Mouse (Mus musculus) kidney, postnatal 25 days (tissue): ENCODE measurements around the gene Uqcc3.
"Not testable (repeated sequence)": the region's sequence is repeated elsewhere in the genome, so short reads cannot be mapped to it uniquely, and the experiment has no call there.

Experiments used
- DNase-seq, 2 experiments: peaks; one replicate each; pipeline ENCODE4 v3.0.0; 2021; ENCODE audit warnings: mixed read lengths in 2 of 2

The Uqcc3 gene

DNA sequence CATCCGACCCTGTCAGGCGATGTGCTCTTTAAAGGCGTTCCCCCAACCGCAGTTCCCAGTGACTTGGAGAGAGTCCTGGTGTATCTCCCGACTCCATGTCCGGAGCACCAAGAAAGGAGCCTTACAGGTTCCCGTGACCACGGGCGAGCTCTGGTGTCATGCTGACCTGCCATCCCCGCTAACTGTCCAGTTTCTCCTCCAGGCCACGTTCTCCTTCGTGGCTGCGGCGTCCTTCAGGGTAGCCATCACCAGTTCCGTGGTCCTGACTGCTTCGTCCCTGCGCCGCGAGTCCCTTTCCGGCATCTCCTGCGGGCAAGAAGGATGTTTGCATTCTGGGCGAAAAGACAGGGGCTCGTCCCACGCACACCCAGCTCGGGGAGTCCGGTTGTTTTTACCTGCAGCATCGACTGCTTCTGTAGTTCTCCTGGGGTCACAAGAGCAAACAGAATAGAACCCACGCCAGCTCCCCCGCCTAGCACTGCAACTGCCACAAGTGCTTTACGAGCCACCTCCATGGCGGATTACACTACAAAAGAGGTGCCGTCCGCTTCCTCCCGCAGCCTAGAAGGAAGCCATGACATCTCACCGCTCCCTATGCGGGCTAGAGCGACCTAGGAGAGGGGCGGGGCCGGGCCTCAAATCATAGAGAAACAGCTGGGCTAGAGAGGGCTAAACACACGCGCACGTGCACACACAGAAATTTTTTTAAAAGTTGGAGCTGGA is at the start of gene Uqcc3:
TSS of gene Uqcc3 (minus strand) at position 613 of the 723 bp plus-strand sequence.
- peak; percentile 93 to 95 for DNase-seq

DNA sequence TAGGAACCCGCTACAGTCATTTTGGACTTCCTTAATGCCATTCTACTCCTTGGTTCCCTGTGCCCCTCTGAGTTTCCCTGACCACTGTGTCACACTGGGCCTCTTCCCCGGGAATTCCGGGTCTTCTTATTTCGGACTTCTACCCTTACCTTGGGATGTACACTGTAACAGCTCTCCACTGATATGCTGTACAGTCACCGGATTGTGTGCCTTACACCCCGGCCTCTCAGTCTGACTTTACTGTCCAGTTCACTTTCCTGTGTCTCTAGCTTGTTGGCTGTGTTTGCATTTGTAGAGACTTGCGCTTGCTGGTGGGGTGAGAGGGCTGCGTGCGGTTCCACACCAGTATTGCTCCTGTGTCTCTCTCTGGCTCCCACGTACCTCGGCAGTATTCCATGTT is 49.4 kb upstream of the Uqcc3 start:
- no peak for DNase-seq

- DNase-seq = peak; percentile 94 to 95
These were observed 48.7 kb upstream of the Uqcc3 start, which contains the start of the genes Rom1 and Eml3 for GRCm38 (mm10) chr19:8929224-8930088. Gene Rom1, minus strand, starts transcription at chr19:8929356. Gene Eml3, plus strand, starts transcription at chr19:8929552.

DNA sequence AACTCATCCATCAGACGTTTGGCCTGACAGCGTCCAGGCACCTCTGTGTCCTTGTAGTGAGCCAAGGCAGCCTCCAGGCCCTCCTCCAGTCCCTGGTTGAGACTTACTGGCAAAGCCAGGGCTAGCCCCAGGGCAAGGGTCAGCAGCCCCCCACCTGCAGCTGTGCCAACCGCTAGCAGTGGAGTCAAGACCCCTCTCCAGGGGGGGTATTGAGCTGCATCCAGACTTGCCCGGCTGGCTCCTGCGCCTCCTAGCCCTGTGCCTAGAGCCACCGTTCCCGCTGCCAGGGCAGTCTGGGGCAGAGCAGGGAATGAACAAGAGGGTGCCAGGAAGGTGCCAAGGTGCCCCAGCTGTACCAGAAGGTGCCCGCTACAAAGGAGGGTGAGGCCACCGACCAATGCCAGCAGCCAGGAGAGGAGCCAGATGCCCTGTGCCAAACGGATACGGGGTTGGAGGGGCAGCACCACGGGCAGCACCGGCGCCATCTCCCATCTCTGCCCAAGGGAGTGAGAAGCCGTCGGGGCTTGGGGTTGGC is 48.0 kb upstream of the Uqcc3 start:
- DNase-seq = no peak

DNA sequence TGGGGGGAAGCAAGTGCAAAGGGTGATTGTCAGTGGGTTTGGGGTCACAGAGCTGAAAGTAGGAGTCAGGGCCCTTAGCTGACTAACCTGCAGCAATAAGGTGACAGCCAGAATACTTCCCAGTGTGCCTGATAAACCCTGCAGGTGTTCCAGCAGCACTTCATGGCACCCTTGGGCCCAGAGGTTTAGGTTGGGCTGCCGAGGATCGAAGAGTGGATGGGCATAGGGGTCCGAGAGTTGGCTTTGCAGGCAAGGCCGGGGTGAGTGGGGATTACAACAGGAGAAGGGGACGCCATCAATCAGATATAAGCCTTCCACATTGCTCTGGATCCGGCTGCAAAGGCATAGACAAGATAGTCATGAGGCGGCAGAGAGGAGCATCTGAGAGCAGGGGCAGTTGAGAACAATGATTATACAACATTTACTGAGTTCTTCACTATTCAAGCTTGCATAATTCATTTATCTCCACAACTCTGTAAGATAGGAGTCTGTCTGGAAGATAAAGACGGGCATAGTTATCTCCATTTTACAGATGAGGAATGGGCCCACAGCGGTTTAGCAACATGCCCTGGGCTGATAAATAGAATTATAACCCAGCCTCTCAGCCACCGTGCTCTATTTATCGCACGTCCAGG is 47.3 kb upstream of the Uqcc3 start:
- DNase-seq = no peak

DNA sequence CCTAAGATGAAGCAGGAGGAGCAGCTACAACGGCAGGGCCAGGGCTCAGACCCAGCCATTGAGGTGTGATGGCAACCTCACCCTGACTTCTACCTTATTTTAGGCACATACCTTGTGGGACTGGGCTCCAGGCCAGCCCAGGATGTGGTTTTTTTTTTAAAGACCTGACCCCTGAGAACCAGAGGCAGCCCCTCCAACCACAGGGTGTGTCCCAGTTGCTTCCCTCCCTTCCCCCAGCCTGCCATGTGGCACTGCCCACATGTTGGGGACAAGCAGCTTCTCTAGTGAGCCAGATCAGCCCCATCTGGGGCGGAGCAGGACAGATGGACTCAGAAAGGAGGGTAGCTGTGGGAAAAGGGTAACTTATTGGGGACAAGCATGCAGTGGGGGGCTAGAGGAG is 46.0 kb upstream of the Uqcc3 start:
- DNase-seq = no peak

DNA sequence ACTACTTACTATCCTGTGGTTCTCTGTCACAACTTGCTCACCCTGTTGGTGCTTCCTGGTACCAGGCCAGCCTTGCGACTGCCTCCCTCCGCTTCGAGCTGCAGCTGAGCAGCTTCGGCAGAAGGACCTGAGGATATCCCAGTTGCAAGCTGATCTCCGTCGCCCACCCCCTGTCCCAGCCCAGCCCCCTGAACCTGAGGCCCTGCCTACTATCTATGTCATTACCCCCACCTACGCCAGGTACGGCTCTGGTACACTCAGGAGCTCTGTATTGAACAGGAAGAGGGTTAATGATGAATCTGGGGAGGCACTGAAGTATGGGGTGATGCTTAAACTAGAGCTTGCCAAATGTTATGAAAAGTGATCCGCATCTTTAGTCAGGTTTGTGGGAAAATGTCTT is 41.0 kb upstream of the Uqcc3 start:
- DNase-seq = no peak

DNA sequence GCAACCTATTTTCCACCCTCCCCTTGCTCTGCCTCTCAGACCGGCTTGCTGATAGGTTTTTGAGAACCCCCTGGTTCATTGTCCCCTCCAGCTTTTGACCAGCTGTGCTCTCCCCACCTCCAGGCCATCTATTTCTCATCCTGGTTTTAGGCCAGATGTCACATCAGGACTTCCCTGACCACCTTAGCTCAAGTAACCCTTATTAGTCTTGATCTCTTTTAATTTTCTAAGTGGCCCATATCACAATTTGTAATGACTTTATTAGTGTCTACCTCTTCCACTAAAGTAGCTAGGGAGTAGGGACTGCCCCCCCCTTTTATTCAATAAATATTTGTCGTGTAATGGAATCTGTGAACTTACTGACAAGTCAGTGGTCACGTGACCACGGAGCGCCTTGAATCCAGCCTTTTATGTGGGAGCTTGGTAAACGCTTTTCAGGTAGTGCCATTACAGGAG is 40.1 kb upstream of the Uqcc3 start:
- DNase-seq = peak; percentile 66 to 69

DNA sequence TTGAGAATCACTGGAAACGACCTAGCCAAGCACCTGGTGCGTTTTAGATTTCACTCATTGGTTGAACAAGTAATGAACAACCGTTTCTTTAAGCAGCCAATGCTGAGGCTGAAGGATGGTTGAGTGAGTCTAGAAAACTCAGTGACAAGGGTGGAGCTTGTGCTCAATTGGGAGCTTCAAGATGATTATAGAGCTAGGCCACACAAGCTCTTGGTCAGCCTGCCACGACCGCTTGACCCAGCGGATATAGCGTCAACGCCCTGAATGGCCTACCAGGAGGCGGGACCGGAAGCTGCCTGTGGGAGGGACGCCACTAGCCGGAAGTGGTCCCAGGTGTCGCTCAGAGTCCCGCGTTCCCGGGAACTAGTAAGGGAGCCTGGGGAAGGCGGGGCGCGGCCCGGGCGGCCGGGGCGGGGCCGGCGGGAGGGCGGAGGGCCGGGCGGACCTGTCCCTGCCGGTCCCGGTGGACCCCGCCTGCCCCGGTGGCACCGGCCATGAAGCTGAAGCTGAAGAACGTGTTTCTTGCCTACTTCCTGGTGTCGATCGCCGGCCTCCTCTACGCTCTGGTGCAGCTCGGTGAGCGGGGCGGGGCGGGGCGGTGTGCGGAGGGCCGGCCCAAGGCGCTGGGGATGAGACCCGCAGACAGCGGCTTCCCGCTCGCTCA is 39.5 kb upstream of the Uqcc3 start, which contains the start of gene B3gat3:
TSS of gene B3gat3 (plus strand) at position 302 of the 664 bp plus-strand sequence.
- DNase-seq = peak; percentile 96 to 98

GRCm38 (mm10) chr19:8919684-8920072 is 39.0 kb upstream of the Uqcc3 start:
- DNase-seq = no peak

GRCm38 (mm10) chr19:8919000-8919399 is 38.3 kb upstream of the Uqcc3 start:
- DNase-seq = no peak

- no peak for DNase-seq
These were observed 33.5 kb upstream of the Uqcc3 start for GRCm38 (mm10) chr19:8914212-8914611.

DNA sequence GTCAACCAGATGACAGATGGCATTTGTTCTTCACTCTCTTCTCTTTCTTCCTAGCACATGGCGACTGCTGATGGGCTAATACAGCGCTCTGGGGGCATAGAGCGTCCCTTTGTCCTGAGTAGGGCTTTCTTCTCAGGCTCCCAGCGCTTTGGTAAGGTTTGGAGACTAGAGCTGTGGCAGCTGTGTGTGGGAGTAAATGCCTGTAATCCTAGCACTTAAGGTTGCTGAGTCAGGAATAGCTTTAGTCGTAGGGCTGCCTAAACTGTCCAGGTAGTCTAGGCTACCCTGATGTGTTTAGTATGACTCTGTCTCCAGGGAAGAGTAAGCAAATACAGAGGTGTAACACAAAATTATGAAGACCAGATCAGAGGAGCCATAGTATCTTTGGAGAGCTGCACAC is 31.1 kb upstream of the Uqcc3 start:
- DNase-seq = no peak

GRCm38 (mm10) chr19:8908531-8908930 is 27.8 kb upstream of the Uqcc3 start:
- no peak for DNase-seq

DNA sequence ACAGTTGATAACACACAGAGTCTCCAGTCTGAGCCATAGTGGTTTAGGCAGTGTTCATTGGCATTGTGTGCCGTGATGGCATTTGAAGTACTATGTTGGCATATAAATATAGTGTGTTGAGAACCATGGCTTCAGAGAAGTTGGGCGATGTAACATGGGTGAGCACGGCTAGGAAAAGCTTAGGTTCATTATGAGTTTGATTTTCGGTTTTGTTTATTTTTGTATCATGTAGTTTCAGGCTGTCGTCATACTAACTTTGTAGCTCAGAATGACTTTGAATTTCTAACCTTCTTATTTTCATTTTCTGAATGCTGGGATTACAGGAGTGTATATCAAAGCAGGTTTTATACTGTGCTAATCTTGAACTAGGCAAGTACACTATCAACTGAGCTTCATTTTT is 22.7 kb upstream of the Uqcc3 start:
- no peak for DNase-seq

DNA sequence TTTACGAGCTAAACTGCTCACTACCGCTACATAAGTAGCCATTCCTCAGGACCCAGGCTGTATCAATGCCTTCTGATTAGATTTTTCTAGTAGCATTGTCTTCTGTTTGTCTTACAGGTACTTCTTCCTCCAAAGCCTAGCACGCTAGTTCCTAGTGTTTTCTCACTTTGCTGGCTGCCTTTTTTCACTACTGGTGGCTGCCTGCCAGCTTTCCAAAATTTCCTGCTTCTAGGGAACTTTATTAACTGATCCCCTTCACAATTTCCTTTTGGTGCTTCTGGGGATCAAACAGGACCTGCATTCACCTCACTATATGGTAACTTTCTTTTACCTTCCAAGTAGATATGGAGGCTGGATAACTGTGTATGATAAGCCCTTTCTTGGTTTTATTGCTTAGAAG is 18.4 kb upstream of the Uqcc3 start:
- DNase-seq = peak in 1 of 2 experiments; percentile 38

- DNase-seq = peak; percentile 10 to 46
These were observed 17.9 kb upstream of the Uqcc3 start for GRCm38 (mm10) chr19:8898576-8898975.

DNA sequence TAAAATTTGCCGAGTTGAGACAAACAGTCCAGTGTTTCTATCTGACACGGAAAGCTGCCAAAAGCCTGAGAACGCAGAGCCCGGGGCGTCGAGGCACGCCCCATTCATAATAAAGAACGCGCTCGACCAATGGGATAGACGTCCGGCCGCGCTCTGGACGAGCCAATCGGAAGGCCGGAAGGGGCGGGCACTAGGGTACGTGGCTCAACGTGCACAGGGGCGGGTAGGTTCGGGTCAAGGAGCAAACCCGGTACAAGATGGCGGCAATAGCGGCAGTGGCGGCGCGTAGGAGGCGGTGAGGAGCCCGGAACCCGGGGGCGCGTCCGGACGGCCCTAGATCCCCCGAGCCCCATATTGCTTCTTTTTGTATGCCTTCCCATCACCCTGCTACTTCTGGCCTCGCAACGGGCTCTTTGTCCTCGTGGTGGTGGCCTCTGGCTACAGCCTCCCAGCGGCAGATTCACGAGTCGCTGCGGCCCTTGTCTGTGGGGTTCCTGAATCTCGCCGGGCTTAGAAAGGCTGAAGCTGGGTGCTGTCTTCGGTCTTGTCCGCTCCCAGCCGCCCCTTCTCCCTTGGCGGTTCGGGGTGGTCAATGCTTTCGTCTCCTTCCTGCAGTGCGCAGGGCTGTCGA is 17.3 kb upstream of the Uqcc3 start, which contains the start of gene Ganab:
TSS of gene Ganab (plus strand) at position 207 of the 631 bp plus-strand sequence.
- DNase-seq = peak; percentile 97 to 99

DNA sequence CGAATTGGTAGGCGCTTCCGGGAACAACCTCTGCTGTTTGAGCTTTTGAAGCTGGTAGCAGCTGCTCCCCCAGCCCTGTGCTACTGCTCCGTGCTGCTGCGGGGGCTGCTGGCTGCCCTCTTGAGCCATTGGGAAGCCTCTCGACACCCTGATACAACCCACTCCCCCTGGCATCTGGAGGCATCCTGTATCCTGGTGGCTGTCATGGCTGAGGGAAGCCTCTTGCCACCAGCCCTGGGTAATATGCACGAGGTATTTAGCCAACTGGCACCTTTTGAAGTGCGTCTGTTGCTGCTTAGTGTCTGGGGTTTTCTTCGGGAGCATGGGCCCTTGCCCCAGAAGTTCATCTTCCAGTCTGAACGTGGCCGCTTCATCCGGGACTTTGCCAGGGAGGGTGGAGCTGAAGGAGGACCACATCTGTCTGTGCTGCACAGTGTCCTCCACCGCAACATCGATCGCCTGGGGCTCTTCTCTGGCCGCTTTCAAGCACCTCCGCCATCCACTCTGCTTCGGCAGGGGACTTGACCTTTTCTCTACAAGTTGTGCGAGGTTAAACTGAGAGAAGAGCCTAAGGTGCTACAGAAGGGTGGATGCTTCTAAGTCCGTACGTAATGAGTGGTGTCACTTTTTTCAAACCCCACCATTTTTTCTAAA is 16.6 kb upstream of the Uqcc3 start:
- DNase-seq = peak; percentile 62 to 78

DNA sequence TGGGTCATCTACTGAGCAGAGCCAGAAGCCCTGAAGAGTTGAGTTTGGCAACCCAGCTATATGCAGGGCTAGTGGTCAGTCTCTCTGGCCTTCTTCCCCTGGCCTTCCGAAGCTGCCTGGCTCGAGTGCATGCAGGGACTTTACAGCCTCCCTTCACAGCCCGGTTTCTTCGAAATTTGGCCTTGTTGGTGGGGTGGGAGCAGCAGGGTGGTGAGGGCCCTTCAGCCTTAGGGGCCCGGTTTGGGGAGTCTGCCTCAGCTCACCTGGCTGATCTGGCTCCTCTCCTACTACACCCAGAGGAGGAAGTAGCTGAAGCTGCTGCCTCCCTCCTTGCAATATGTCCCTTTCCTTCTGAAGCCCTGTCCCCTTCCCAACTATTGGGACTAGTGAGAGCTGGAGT is 15.5 kb upstream of the Uqcc3 start:
- DNase-seq = not testable (repeated sequence)

GRCm38 (mm10) chr19:8895397-8895960 is 14.8 kb upstream of the Uqcc3 start:
- DNase-seq = no peak
